Comparison of ENCODE assay signal across 10 mouse cellular contexts in the genomic region with DNA sequence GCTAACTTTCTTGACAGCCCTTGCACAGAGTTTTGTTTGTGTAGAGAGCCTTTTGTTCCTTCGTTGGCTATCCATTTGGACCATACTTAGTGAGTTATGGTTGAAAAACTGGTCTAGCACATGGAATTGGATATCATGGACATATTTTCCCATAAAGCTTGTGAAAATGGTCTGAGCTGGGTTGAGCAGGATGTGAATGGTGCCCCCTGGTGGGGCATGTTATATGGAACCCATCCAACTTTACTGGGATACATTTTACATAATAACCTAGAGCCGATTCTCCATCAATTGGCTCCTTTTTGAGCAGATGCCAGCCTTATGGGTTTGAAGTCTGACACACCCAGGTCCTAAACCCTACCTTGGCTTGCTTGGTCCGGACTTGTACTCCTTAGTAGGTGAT. TPM values are rescaled to one million over a fixed set of nuclear protein-coding genes. Genes with fewer than 3 reads are reported as not detected.
DNase-seq lines count a peak whose midpoint lies in the region; ATAC-seq and TF ChIP-seq lines count a peak whose summit lies in the region.
"Had no signal": no experiment of that assay in that cellular context is flagged by ENCODE, and none has a peak within 500 bp of the region (broad histone marks: within the 10 kb centered on the region; RNA-seq: fewer than 3 reads in every experiment).

No protein-coding gene starts in this region.

- DNase-seq in embryo, embryonic 10 days (ENCODE audit: low spot score) = peak; percentile 16
- DNase-seq in embryo, embryonic 11 days = no peak
- no peak for DNase-seq in liver, adult 2 months (ENCODE audit: extremely low read depth, low read depth, low spot score)
- no peak for DNase-seq in liver, embryonic 11.5 days (ENCODE audit: low spot score)
- peak; percentile 68 for DNase-seq in adrenal gland, postnatal 14 days
- peak; percentile 73 for DNase-seq in kidney, postnatal 14 days
- peak; percentile 46 for DNase-seq in right cerebral cortex, postnatal 4 days
- DNase-seq in c-Kit-positive CD71-positive TER-119-positive erythroid progenitor cells, embryonic 14.5 days (ENCODE audit: low spot score) = no peak

- no peak overlapping the region for H3K4me2 ChIP-seq in liver, embryonic 11.5 days
- H3K4me2 ChIP-seq: limb, embryonic 15.5 days had no signal

- no peak overlapping the region for H3K4me3 ChIP-seq in liver, adult 2 months (ENCODE audit: insufficient read depth, low read depth, low read length)
- no peak overlapping the region for H3K4me3 ChIP-seq in liver, embryonic 11.5 days (ENCODE audit: low read depth, low read length)
- H3K4me3 ChIP-seq: limb, embryonic 15.5 days had no signal

- no peaks in the 10 kb centered on the region for H3K4me1 ChIP-seq in liver, adult 2 months (ENCODE audit: control insufficient read depth, insufficient read depth, low read length)
- H3K4me1 ChIP-seq in liver, embryonic 11.5 days (replicated peaks; ENCODE audit: control insufficient read depth, insufficient read depth, low read length) = no peaks in the 10 kb centered on the region
- H3K4me1 ChIP-seq: limb, embryonic 15.5 days had no signal

- H3K27ac ChIP-seq in liver, adult 2 months (replicated peaks; ENCODE audit: insufficient read depth, low read depth, low read length) = no peak overlapping the region
- H3K27ac ChIP-seq in liver, embryonic 11.5 days (ENCODE audit: low read depth, low read length) = no peak overlapping the region
- H3K27ac ChIP-seq: limb, embryonic 15.5 days had no signal

- TF ChIP-seq CTCF in liver, adult 2 months (IDR thresholded peaks at IDR 0.05; ENCODE audit: low read depth, low read length) = peak; percentile 51

- no peaks in the 10 kb centered on the region for H3K9me3 ChIP-seq in liver, embryonic 11.5 days (ENCODE audit: control insufficient read depth, low read length)
- H3K9me3 ChIP-seq: limb, embryonic 15.5 days had no signal

- H3K27me3 ChIP-seq in liver, adult 2 months (ENCODE audit: control insufficient read depth, insufficient read depth, low read length) = no peaks in the 10 kb centered on the region
- H3K27me3 ChIP-seq in liver, embryonic 11.5 days (replicated peaks; ENCODE audit: control insufficient read depth, insufficient read depth, low read length) = no peaks in the 10 kb centered on the region
- H3K27me3 ChIP-seq: limb, embryonic 15.5 days had no signal

- 80% methylated on average over 3 of the region's 3 CpGs for WGBS in liver, adult 2 months
- 73% methylated on average over 3 of the region's 3 CpGs for WGBS in liver, embryonic 11.5 days

- H3K9ac ChIP-seq in liver, adult 2 months (ENCODE audit: low read depth, low read length) = no peak overlapping the region
- H3K9ac ChIP-seq in liver, embryonic 11.5 days (ENCODE audit: low read depth, low read length) = no peak overlapping the region
- H3K9ac ChIP-seq: limb, embryonic 15.5 days had no signal

- peaks cover 5% of the 10 kb centered on the region; the same call in 1 of the 2 replicates for H3K36me3 ChIP-seq in liver, adult 2 months (ENCODE audit: control insufficient read depth, insufficient read depth, low read length)
- no peaks in the 10 kb centered on the region for H3K36me3 ChIP-seq in liver, embryonic 11.5 days (ENCODE audit: control insufficient read depth, insufficient read depth, low read length)
- H3K36me3 ChIP-seq: G1E; limb, embryonic 15.5 days had no signal

- TF ChIP-seq POLR2A in liver, adult 2 months (IDR thresholded peaks at IDR 0.05; ENCODE audit: extremely low read depth, insufficient read depth, low read length) = no peak

- no peak for ATAC-seq in liver, embryonic 11.5 days (replicated peaks; ENCODE audit: low FRiP score)

- H3K79me2 ChIP-seq in liver, adult 2 months (ENCODE audit: control insufficient read depth, insufficient read depth, low read length) = no peaks in the 10 kb centered on the region

RNA-seq across cellular contexts. Expression of a gene that starts 6.8 kb away (rescaled TPM):
- 21.4 and 22.7 TPM in 2 replicates for total RNA-seq in liver, adult 2 months (2014; rRNA removed)
- 31.0 and 32.2 TPM in 2 replicates for polyA plus RNA-seq in liver, adult 2 months (2012; rRNA removed)
- polyA plus RNA-seq in liver, embryonic 11.5 days (2014; fragmentation: Nextera tagmentation; extraction: Ambion mirVana) = 9.7 and 10.9 TPM in 2 replicates
- 30.0 and 36.9 TPM in 2 replicates for total RNA-seq in adrenal gland, postnatal 14 days (2021)
- polyA plus RNA-seq: G1E had no signal

RNA-seq across cellular contexts. Expression of a gene that starts 41.3 kb away (rescaled TPM):
- 52.2 and 57.3 TPM in 2 replicates for total RNA-seq in liver, adult 2 months (2014; rRNA removed)
- 44.7 and 47.4 TPM in 2 replicates for polyA plus RNA-seq in liver, adult 2 months (2012; rRNA removed)
- 4.6 and 5.8 TPM in 2 replicates for polyA plus RNA-seq in liver, embryonic 11.5 days (2014; fragmentation: Nextera tagmentation; extraction: Ambion mirVana)
- total RNA-seq in adrenal gland, postnatal 14 days (2021) = 1.4 and 4.7 TPM in 2 replicates
- polyA plus RNA-seq: G1E had no signal

RNA-seq across cellular contexts. Expression of a gene that starts 52.8 kb away (rescaled TPM):
- 9.1 and 10.2 TPM in 2 replicates for total RNA-seq in liver, adult 2 months (2014; rRNA removed)
- 0.90 and 1.2 TPM in 2 replicates for polyA plus RNA-seq in liver, adult 2 months (2012; rRNA removed)
- polyA plus RNA-seq in liver, embryonic 11.5 days (2014; fragmentation: Nextera tagmentation; extraction: Ambion mirVana) = 3.0 and 3.9 TPM in 2 replicates
- total RNA-seq in adrenal gland, postnatal 14 days (2021) = 17.2 and 20.2 TPM in 2 replicates

Comparison
In these comparisons a context has a peak if more than half of its experiments do, and no peak if none do; other contexts are left out.
1. DNase-seq: peak in embryo, embryonic 10 days (single experiment), adrenal gland, postnatal 14 days (single experiment), kidney, postnatal 14 days (single experiment) and right cerebral cortex, postnatal 4 days (single experiment); none in embryo, embryonic 11 days (single experiment), liver, adult 2 months (single experiment), liver, embryonic 11.5 days (single experiment) and c-Kit-positive CD71-positive TER-119-positive erythroid progenitor cells, embryonic 14.5 days (single experiment).